Mouse (Mus musculus) heart, adult 2 months (tissue): ENCODE results near the gene Trim80.

Experiments
- CTCF ChIP-seq: fragments of 200-600 bp; IDR thresholded peaks from 2 replicates; pipeline ENCODE4 v1.8.1; 2022; ENCODE audit warnings: antibody characterized with exemption, mild to moderate bottlenecking, moderate library complexity
- EP300 ChIP-seq: fragments of 200-500 bp; IDR thresholded peaks from 2 replicates; pipeline ENCODE4 v1.6.1; 2011; ENCODE audit warnings: low read depth, low read length, control low read depth; ENCODE audit not compliant: insufficient read depth

GRCm38 (mm10) chr11:115439326-115439725 is 1.0 kb upstream of the Trim80 start:
- TF ChIP-seq EP300 (no peak), CTCF (no peak)
